Mouse (Mus musculus): ENCODE results near the gene Nsg2.

Gene Nsg2

GRCm38 (mm10) chr11:32013561-32013960 lies 13.3 kb downstream of the Nsg2 start:
- DNase-seq = no peak

GRCm38 (mm10) chr11:32018201-32018600 lies 17.9 kb downstream of the Nsg2 start:
- no peak for DNase-seq

- peak; percentile 69 for DNase-seq
Observed at GRCm38 (mm10) chr11:32020031-32020965, 20.0 kb downstream of the Nsg2 start.

GRCm38 (mm10) chr11:32026634-32027033 lies 26.4 kb downstream of the Nsg2 start:
- DNase-seq = no peak

- peak; percentile 88 for DNase-seq
Observed at GRCm38 (mm10) chr11:32027474-32028342, 27.4 kb downstream of the Nsg2 start.

- DNase-seq = no peak
Observed at GRCm38 (mm10) chr11:32028605-32029004, 28.3 kb downstream of the Nsg2 start.

GRCm38 (mm10) chr11:32029356-32029755 lies 29.1 kb downstream of the Nsg2 start:
- DNase-seq = no peak

GRCm38 (mm10) chr11:32031396-32031795 lies 31.1 kb downstream of the Nsg2 start:
- no peak for DNase-seq

- no peak for DNase-seq
Observed at GRCm38 (mm10) chr11:32032053-32032452, 31.8 kb downstream of the Nsg2 start.

- no peak for DNase-seq
Observed at GRCm38 (mm10) chr11:32035831-32036230, 35.6 kb downstream of the Nsg2 start.

- DNase-seq = no peak
Observed at GRCm38 (mm10) chr11:32039656-32040055, 39.4 kb downstream of the Nsg2 start.

- DNase-seq = no peak
Observed at GRCm38 (mm10) chr11:32057389-32057788, 57.1 kb downstream of the Nsg2 start.

GRCm38 (mm10) chr11:32057861-32058260 lies 57.6 kb downstream of the Nsg2 start:
- DNase-seq = no peak

GRCm38 (mm10) chr11:32061020-32061419 lies 60.8 kb downstream of the Nsg2 start:
- DNase-seq = no peak

GRCm38 (mm10) chr11:32061874-32062273 lies 61.6 kb downstream of the Nsg2 start:
- peak; percentile 75 for DNase-seq

GRCm38 (mm10) chr11:32063775-32064510 lies 63.7 kb downstream of the Nsg2 start:
- no peak for DNase-seq

- no peak for DNase-seq
Observed at GRCm38 (mm10) chr11:32064511-32064862, 64.2 kb downstream of the Nsg2 start.

- DNase-seq = no peak
Observed at GRCm38 (mm10) chr11:32068736-32069490, 68.7 kb downstream of the Nsg2 start.

GRCm38 (mm10) chr11:32075163-32075562 lies 74.9 kb downstream of the Nsg2 start:
- no peak for DNase-seq

- DNase-seq = peak; percentile 59
Observed at GRCm38 (mm10) chr11:32083462-32083861, 83.2 kb downstream of the Nsg2 start.

GRCm38 (mm10) chr11:32086525-32086924 lies 86.3 kb downstream of the Nsg2 start:
- DNase-seq = no peak

GRCm38 (mm10) chr11:32087376-32087775 lies 87.1 kb downstream of the Nsg2 start:
- DNase-seq = peak; percentile 94
